Mouse (Mus musculus) left cerebral cortex, adult 18-20 months (tissue): ENCODE measurements around the gene Adarb2. TPM values are rescaled to one million over a fixed set of nuclear protein-coding genes. Genes with fewer than 3 reads are reported as not detected.
A peak's percentile ranks its signal among the peaks of the same experiment; 100 is the strongest.

Experiments used
- DNase-seq, 2 experiments: peaks; one replicate each; pipeline ENCODE4 v3.0.0; 2021 to 2022; ENCODE audit warnings: low spot score in 2 of 2, mixed read lengths in 1 of 2
- total RNA-seq, 2 experiments: library from RNA; stranded (reverse); gene quantifications; 2 replicates each; pipeline ENCODE4 v1.2.3; 2021

The Adarb2 gene
- total RNA-seq, 2 experiments from 2014 or later, result 20.9 to 22.9 TPM

DNA sequence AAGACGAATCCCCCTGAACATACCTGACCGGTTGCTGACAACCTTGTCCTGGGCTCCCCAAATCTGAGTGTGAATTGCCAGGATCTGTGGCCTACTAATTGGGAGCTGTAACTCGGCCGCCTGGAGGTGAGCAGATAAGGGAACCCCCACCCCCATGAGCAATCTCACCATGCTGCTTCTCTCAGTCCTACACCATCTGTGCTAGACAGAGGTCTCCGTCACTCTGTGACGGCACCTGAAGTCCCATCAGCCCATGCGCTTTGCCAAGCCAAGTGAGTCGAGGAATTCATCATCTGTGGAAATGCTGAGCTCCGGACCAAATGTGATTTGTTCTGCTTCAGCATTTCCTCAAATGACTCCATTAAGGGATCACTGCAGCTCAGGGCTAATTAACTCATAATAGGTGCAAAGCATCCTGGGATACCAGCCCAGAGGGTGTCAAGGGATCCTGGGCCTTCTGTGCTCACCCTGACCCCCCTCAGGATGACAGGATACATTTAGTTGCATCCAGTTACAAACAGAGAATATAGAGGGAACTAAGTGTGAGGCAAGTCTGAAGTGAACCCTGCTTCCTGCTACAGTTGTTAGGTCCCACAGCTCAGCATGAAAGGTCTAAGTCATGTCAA, 462.1 kb downstream of the Adarb2 start:
- no peak for DNase-seq

DNA sequence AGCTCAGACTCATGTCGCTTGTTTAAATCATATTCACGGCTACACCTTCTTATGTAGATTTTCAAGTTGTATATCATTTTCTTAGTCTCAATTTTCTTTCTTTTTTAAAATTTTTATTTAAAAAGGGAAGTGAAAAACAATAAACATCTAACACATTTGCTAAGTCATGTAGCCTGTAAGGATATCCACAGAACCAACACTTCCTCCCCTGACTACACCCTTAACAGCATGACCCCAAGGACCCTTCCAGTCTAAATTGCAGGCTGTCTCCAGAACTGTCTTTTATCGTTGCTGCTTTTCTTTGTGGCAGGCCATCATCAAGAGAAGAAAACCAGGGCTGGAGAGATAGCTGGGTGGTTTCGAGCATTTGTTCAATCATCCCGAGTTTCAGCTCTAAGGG, 474.5 kb downstream of the Adarb2 start:
- DNase-seq, result no peak

DNA sequence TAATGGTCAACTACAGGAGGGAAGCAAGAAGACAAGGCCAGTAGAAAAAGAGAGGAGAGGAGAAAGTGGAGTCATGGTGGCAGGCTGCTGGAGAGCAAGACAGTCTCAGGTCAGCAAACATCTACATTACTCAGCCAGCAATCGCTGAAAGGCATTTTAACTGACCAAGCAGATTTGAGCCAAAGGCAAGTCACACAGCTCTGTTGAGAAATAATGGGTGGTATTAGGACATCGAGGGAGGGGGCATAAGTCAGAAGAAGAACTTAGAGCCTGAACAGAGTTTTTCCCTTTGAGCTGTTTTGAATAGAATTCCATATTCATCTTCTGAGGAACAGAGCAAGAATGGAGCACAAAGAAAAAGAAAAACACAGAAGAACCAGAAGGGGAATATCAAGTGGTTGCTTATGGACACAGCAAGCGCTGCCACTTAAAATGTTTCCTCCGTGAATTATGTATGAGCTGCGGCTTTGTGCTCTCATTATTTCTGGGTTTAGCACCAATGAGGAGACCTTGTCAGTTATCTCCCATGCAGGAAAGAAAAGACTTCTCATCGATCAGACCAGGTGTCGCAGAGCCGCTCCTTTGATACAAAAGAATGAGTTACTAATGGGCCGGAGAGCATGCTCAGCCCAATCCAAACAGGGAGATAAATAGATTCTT, 477.9 kb downstream of the Adarb2 start:
- DNase-seq, result no peak

DNA sequence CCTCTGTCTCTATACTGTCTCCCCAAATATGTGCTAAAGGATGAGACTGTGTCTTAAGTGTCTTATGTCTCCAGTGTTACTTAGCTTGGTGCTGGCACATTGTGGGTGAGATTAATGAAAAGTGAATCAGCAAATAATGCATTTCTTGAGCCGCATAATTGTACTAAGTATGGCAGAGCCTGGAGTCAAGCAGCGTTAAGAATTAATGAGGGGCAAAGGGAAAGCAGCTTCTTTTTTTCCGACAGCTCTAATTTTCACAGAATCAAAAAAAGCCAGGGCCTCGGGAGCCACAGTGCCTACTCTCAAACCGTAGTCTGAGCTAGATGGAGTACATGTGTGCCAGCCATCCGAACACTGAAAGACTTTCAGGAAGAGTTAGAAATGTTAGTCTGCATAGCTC, 488.8 kb downstream of the Adarb2 start:
- DNase-seq, result no peak

DNA sequence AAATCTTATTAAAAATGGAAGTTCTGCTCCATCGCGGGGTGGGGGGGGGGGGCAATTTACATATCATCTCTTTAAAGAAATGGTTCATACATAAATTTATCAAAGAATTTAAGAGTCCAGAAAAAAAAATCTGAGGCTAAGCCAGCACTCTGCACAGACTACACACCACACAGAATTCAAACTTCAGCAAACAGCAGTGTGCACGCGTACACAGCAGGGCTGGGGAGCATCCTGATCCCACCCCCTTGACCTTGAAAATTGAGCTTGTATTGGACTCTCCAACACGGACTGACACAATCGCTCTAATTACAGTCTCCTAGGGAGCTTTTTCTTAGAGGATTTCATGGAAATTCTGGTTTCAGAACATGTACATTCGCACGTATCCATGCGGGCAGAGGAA, 490.1 kb downstream of the Adarb2 start:
- DNase-seq, result no peak

DNA sequence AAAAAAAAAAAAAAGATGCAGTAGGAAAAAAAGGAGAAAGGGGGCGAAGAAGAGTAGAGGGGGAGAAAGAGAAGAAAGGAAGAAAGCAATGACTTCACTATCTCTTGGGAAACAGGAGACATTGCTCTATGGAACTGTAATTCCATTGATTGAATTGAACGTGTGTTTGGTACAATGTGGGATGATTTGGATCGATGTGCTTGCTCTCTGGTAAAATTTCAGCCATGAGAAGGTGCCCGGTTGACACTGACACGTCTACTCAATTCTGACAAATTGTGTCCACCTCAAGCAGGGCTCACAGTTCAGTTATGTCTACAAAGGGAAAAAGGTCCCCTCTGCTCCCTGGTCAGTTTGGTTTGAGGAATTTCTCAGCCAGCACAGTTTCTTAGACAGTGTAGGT, 495.8 kb downstream of the Adarb2 start:
- DNase-seq, result no peak

DNA sequence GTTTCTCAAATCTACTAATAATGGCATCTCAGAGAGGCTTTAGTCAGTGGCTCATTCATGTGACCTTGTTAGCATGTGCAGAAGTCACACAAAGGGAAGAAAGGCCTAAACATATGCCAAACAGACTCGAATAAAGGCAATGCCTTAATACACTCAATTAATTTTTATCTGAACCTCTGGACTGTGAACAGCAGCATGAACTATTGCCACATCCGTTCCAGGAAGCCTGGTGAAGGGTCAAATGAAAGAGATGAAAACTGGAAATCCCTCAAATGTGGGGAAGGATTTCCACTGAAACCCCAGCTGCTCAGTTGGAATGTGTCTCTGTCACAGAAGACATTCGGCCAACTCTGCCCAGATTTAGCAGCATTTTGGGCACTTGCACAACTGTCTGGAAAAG, 497.2 kb downstream of the Adarb2 start:
- DNase-seq, result no peak

DNA sequence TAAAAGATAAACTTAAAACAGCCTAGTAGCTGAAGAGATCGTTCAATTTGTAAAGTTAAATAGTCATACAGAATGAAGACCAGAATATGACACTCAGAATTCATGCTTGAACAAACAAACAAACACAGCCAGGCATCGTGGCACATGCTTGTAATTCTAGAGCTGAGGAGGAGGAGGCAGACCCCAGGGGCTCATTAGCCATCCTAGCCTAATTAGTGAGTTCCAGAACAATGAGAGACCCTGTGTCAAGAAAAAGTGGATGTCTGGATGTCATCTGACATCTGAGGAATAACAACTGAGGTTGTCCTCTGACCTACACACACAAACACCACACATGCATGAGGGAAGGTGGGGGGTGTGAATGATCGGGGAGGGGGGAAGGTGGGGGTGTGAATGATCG, 498.3 kb downstream of the Adarb2 start:
- no peak for DNase-seq

DNA sequence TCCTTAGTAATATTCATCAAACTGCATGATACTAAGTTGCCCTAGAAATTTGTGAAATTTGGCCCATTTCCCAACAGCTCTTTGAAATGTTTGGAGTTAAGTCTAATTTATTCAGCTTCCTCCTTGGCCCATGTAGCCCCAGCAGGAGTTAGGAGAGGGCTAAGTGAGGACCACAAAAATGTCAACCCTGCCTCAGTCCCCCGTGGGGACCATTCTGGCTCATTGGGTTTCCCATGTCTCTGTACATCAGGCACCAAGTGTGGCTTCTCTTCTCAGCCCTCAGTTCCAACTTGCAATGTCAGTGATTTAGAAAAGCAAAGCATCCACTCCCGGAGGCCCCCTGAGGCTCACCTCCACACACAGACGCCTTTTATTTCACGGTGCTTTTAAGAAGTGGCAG, 502.6 kb downstream of the Adarb2 start:
- no peak for DNase-seq

DNA sequence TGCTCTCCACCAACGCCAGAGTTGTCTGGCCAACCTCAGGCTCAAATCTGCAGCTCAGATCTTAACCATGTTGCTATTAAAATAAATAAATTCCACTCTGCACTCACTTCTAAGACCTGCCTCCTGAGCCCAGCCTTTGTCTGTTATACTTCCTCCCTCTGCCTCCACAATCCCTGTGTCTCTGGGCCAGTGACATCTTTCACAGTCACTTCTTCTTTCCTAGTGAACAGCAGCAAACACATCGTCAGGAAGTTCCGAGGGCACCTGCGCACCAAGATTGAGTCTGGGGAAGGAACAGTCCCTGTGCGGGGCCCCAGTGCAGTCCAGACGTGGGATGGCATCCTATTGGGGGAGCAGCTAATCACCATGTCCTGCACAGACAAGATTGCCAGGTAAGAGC, 510.7 kb downstream of the Adarb2 start:
- no peak for DNase-seq

DNA sequence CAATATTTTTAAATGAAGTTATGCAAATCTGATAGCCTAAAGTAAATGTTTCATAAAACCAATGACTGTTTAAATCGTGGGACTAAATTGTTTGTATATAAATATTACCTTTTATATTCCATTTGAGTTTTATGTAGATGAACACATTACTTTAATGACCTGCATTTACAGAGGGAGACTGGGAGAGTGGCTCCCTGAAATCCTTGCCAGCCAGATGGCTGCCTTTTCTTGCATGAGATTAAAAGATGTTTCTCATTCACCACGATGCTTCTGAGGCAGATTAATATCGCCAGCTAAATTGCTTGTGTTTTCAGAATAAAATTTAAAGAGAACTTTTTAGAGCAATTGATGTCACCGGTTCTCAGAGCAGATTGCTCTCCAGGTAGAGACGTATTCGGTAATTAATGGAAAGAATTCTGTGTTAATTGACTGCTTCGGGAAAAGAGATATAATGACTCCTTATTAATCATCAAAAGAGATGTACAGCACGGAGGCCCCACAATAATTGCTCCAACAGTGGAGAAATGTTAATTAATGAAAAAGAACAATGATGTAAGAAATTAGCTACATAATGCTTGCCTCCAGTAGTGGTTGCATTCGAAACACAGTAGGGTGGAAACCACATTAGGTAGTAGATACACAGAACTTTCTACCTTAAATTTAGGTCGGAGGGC, 527.4 kb downstream of the Adarb2 start:
- no peak for DNase-seq

DNA sequence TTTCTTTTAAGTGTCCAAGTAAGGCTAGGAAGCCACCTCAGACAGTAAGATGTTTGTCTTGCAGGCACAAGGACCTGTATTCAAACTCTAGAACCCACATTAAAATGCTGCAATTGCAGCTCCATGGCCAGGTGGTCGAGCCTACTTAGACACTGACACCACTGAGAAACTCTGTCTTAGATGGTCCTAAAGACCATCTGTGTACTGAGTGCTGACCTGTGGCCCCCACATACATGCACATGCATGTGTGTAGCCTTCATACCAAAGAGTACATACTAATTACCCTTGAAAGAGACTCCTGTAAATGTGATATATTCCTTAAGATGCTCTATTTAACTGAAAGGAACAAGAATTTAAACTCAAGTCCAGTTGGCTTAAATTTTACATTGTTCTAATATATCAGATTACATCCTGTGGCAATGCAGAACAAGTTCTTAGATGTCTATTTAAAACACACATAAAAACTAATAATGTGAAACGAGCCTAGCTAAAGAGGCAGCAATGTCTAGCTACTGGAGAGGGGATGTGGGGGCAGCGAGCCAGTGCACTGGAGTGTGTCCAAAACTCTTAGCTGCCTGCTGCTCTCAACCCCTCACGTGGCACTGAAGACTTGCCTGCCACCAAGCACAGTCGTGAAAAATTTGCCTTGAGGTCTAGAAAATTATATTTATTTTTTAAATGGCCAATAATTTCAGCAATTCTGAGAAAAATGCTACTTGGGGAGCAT, 534.6 kb downstream of the Adarb2 start:
- no peak for DNase-seq

DNA sequence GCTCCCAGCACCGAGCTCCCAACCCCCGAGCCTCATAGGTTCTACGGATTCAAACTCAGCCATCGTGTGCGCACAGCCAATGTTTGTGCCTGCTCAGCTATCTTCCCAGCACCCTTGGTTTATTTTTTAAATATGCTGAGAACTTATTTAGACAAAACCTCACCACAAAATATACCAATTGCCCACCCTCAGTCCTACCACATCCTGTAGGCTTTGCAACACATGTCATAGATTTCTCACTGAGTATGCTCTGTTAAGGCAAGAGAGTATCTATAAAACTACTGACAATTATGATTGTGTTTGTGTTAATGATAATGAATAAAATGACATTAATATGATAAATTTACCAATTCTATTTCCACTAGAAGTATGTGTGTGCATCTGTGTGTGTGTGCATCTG, 540.1 kb downstream of the Adarb2 start:
- no peak for DNase-seq

DNA sequence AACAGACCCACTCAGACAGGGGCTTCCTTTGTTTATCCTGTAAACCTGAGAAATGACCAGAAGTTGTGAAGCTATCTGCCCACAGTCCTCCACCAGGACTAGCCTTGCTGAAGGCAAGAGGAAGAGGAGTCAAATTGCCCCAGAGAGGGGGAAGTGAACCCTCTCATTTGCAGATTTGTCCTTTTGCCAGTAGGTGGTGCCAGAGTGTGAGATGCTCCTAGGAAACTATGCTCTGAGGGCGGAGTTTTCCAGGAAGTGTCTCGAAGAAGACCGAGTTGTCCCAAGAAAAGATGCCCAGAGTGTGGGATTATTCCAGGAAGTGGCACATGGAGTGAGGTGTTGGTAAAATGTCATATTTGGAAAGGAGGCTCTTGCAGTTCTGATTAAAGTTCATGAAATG, 541.9 kb downstream of the Adarb2 start:
- DNase-seq, result no peak

DNA sequence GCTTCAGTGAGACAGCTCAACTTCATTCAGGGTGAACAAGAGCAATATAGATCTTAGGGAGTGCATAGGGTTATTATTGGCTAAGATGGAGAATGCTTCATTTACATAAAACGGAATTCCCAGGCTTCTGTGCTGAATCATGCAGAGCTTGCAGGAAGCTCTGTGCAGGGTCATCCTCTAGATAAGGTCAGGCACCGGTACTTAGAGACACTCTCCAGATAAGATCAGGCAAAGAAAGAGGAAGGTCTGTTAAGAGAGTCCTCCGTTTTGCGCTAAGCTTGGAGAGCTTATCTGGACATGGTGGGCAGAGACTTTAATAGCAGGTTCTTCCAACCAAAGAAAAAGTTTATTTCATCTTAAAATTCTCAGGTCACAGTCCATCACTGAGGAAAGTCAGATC, 542.9 kb downstream of the Adarb2 start:
- DNase-seq, result no peak

DNA sequence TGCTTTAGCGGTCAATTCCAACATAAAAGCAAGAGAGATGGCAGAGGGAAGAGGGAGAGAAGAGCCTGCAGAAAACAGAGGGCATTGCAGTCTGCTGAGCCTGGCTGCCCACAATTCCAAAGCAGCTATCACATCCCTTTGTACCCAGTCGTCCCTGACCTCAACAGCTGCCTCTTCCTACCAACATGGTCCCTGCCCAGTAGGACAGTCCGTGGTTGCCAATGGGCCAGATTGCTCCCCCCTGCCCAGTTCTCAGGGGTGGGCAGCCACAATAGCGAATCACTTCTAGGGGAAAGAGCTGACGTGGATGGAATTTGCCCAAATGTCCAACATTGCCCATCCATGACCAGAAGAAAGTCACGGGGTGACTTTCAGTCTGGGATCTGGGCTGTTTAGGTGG, 546.8 kb downstream of the Adarb2 start:
- DNase-seq, result no peak

DNA sequence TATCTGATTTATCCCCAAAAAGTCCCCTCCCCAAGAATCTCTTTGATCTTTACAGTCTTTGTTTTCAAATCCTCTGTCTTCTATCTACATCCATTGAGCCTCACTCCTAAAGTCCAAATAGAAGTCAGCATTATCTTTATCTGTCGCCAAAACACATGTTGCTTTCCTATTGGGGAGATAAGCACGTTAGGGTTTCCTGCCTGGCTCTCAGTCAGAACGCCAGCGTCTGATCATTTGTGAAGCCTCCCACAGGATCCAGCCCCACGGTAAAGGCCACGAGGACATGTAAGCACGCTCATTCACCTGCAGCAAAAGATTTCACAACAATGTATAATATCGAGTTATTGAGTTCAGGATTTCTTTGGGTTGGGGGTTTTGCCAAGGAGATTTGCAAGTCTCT, 558.3 kb downstream of the Adarb2 start:
- DNase-seq, result no peak

DNA sequence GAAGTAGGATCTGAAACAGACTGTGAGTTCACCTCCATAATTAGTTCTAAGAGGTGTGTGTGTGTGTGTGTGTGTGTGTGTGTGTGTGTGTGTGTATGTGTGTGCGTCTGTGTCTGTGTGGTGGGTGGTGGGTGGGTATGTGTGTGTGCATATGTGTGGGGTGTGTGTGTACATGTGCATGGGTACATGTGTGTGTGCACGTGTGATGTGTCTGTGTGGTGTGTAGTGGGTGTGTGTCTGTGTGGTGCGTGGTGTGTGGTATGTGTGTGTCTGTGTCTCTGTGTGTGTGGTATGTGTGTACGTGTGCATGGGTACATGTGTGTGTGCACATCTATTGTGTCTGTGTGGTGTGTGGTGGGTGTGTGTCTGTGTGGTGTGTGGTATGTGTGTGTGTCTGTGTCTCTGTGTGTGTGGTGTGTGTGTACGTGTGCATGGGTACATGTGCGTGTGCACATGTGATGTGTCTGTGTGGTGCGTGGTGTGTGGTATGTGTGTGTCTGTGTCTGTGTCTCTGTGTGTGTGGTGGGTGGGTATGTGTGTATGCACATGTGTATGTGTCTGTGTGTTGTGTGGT, 567.1 kb downstream of the Adarb2 start:
- DNase-seq, result no peak

DNA sequence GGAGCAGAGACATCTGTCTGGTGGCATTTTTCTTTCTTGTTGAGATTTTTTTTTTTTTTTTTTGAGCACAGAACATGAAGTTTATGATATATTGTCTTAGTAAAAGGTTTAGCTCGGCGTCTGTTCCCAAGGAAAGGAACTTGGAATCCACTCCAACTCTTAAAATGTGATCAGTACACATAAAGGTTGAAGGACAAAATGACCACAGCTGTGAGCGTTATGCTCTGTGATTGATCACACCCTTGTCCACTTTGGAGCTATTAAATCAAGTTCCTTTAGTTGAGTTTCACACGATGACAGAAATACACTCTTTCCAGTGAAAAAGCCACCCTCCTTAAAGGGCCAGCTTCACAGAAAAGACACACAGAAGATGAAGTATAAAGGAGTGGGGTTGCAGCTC, 568.0 kb downstream of the Adarb2 start:
- no peak for DNase-seq

DNA sequence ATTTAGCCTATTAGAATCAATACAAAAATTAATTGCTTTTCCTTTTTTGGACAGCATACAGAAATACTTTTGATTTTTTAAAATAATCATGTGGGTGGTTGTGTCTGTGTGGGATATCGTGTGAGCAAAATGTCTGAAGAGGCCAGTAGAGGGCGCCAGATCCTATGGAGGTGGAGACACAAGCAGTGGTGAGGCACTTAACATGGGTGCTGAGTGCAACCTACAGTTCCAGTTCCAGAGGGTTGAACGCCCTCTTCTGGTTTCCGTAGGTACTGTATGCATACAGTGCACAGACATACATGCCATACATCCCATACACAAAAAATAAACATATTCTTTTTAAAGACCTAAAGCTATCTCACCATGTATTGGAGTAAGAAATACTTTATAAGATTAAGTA, 577.8 kb downstream of the Adarb2 start:
- peak; percentile 30 to 37 for DNase-seq

DNA sequence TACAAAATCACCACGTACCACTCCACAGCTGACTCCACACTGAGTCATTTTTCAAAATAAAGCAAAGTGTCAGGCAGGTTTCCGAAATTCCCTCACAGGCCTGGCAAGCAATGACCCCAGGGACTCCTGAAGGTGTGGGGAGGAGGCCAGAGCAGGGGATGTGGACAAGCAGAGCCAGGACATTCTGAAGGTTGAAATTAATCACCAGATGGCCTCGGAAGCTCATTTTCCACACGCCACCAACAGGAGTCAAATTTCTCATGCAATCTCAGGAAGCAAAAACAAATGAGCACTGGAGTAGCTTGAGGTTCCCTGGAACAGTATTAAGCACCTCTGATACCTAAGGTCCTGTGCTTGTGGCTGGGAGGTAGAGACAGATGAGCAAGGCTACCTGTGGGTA, 580.0 kb downstream of the Adarb2 start:
- no peak for DNase-seq
